Mouse (Mus musculus): Measurements from ENCODE around the gene F2rl2.

F2rl2 gene

GRCm38 (mm10) chr13:95696654-95697163 lies at the start of gene F2rl2:
Gene F2rl2 (plus strand): TSS chr13:95696853.
- DNase-seq (ENCODE audit: low read depth, low spot score) = peak; percentile 44

- DNase-seq (ENCODE audit: low read depth, low spot score) = no peak
These were observed 49.4 kb upstream of the F2rl2 start for GRCm38 (mm10) chr13:95647248-95647647.

- no peak for DNase-seq (ENCODE audit: low read depth, low spot score)
These were observed 46.7 kb upstream of the F2rl2 start for GRCm38 (mm10) chr13:95649941-95650340.

GRCm38 (mm10) chr13:95651870-95652668 lies 44.6 kb upstream of the F2rl2 start:
- DNase-seq (ENCODE audit: low read depth, low spot score) = peak; percentile 14

- no peak for DNase-seq (ENCODE audit: low read depth, low spot score)
These were observed 43.0 kb upstream of the F2rl2 start for GRCm38 (mm10) chr13:95653696-95654095.

GRCm38 (mm10) chr13:95655284-95655683 lies 41.4 kb upstream of the F2rl2 start:
- DNase-seq (ENCODE audit: low read depth, low spot score) = no peak

- DNase-seq (ENCODE audit: low read depth, low spot score) = peak; percentile 10
These were observed 39.5 kb upstream of the F2rl2 start for GRCm38 (mm10) chr13:95657171-95657570.

GRCm38 (mm10) chr13:95659432-95659831 lies 37.2 kb upstream of the F2rl2 start:
- no peak for DNase-seq (ENCODE audit: low read depth, low spot score)

GRCm38 (mm10) chr13:95663834-95664233 lies 32.8 kb upstream of the F2rl2 start:
- no peak for DNase-seq (ENCODE audit: low read depth, low spot score)

GRCm38 (mm10) chr13:95665644-95666356 lies 30.9 kb upstream of the F2rl2 start:
- no peak for DNase-seq (ENCODE audit: low read depth, low spot score)

- no peak for DNase-seq (ENCODE audit: low read depth, low spot score)
These were observed 29.4 kb upstream of the F2rl2 start for GRCm38 (mm10) chr13:95667260-95667659.

- DNase-seq (ENCODE audit: low read depth, low spot score) = no peak
These were observed 26.1 kb upstream of the F2rl2 start for GRCm38 (mm10) chr13:95670534-95670933.

- DNase-seq (ENCODE audit: low read depth, low spot score) = no peak
These were observed 25.4 kb upstream of the F2rl2 start for GRCm38 (mm10) chr13:95671108-95671897.

GRCm38 (mm10) chr13:95672372-95672771 lies 24.3 kb upstream of the F2rl2 start:
- no peak for DNase-seq (ENCODE audit: low read depth, low spot score)

GRCm38 (mm10) chr13:95679078-95679477 lies 17.6 kb upstream of the F2rl2 start:
- DNase-seq (ENCODE audit: low read depth, low spot score) = no peak

- DNase-seq (ENCODE audit: low read depth, low spot score) = no peak
These were observed 17.1 kb upstream of the F2rl2 start for GRCm38 (mm10) chr13:95679491-95679941.

GRCm38 (mm10) chr13:95684656-95685244 lies 11.9 kb upstream of the F2rl2 start:
- peak; percentile 37 for DNase-seq (ENCODE audit: low read depth, low spot score)

GRCm38 (mm10) chr13:95685736-95686135 lies 10.9 kb upstream of the F2rl2 start:
- DNase-seq (ENCODE audit: low read depth, low spot score) = peak; percentile 69

GRCm38 (mm10) chr13:95688576-95688975 lies 8.1 kb upstream of the F2rl2 start:
- peak; percentile 22 for DNase-seq (ENCODE audit: low read depth, low spot score)

GRCm38 (mm10) chr13:95692201-95692600 lies 4.5 kb upstream of the F2rl2 start:
- DNase-seq (ENCODE audit: low read depth, low spot score) = no peak

- DNase-seq (ENCODE audit: low read depth, low spot score) = no peak
These were observed 466 bp upstream of the F2rl2 start for GRCm38 (mm10) chr13:95696120-95696653.

Data from CD4-positive, CD25-positive, alpha-beta regulatory T cell, adult 2 months (primary cell).